Mouse (Mus musculus) heart, embryonic 11.5 days (tissue): ENCODE measurements around the gene Taf12. TPM values are rescaled to one million over a fixed set of nuclear protein-coding genes. Genes with fewer than 3 reads are reported as not detected.
A peak's percentile ranks its signal among the peaks of the same experiment; 100 is the strongest.
"Not testable (repeated sequence)": the region's sequence is repeated elsewhere in the genome, so short reads cannot be mapped to it uniquely, and the experiment has no call there.

Experiments used
- ATAC-seq: fragments of 200-750 bp; cut with Nextera tagmentation; replicated peaks from 2 replicates; pipeline ENCODE4 v1.8.0; 2017; ENCODE audit warnings: moderate library complexity; ENCODE audit not compliant: insufficient number of reproducible peaks, low FRiP score, low TSS enrichment
- H3K27ac ChIP-seq: fragments of 300-500 bp; sonication (generic); 2 replicates; pipeline ENCODE4 v1.5.1; 2014; ENCODE audit warnings: mild to moderate bottlenecking, low read depth, low read length
- H3K27me3 ChIP-seq: fragments of 300-500 bp; sonication (generic); 2 replicates; pipeline ENCODE4 v1.6.1; 2014; ENCODE audit warnings: mild to moderate bottlenecking, low read length, mixed read lengths; ENCODE audit not compliant: control insufficient read depth, insufficient read depth
- H3K36me3 ChIP-seq: fragments of 300-500 bp; sonication (generic); 2 replicates; pipeline ENCODE4 v1.6.1; 2014; ENCODE audit warnings: mild to moderate bottlenecking, low read length, moderate library complexity, mixed read lengths; ENCODE audit not compliant: control insufficient read depth, insufficient read depth
- H3K4me1 ChIP-seq: fragments of 300-500 bp; sonication (generic); 2 replicates; pipeline ENCODE4 v1.6.1; 2014; ENCODE audit warnings: low read length; ENCODE audit not compliant: control insufficient read depth, insufficient read depth
- H3K4me2 ChIP-seq: fragments of 300-500 bp; sonication (generic); 2 replicates; pipeline ENCODE4 v1.6.1; 2014; ENCODE audit warnings: mild to moderate bottlenecking, moderate library complexity
- H3K4me3 ChIP-seq: fragments of 300-500 bp; sonication (generic); 2 replicates; pipeline ENCODE4 v1.5.1; 2014; ENCODE audit warnings: low read depth, low read length
- H3K9ac ChIP-seq: fragments of 300-500 bp; sonication (generic); 2 replicates; pipeline ENCODE4 v1.6.1; 2014; ENCODE audit warnings: mild to moderate bottlenecking, low read depth, low read length, moderate library complexity
- H3K9me3 ChIP-seq: fragments of 300-500 bp; sonication (generic); replicated peaks from 2 replicates; pipeline ENCODE4 v1.6.1; 2016; ENCODE audit warnings: low read length; ENCODE audit not compliant: control insufficient read depth
- WGBS: fragments of 180-500 bp; shearing (Covaris S2); extraction: QIAGEN DNeasy Blood & Tissue Kit; methylation state at CpG from one replicate; pipeline ENCODE4 v1.1.7; 2014; ENCODE audit not compliant: insufficient replicate concordance; 5-methylcytosine and 5-hydroxymethylcytosine counted together
- polyA plus RNA-seq: library from polyadenylated mRNA; unstranded; fragments of >200 nt; fragmentation: Nextera tagmentation; extraction: Ambion mirVana; gene quantifications from 2 replicates; pipeline ENCODE4 v1.2.1, GENCODE M21; 2014

The Taf12 gene
- polyA plus RNA-seq, 1 experiment from 2014 or later, result 37.3 TPM

DNA sequence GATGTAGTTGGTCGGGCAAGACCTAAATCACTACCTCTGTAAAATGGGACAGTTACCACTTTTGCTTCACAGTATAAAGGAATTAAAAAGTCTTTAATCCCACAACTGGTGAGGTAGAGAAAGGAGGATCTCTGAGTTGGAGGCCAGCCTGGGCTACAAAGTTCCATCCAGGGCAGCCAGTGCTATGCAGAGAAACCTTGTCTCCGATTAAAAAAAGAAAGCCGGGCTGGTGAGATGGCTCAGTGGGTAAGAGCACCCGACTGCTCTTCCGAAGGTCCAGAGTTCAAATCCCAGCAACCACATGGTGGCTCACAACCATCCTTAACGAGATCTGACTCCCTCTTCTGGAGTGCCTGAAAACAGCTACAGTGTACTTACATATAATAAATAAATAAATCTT is 29.3 kb downstream of the Taf12 start:
- H3K4me3 ChIP-seq, result peak overlapping the region; percentile 53
- peak overlapping the region; percentile 73 for H3K9ac ChIP-seq
- H3K4me2 ChIP-seq, result peak overlapping the region; percentile 76
- not testable (repeated sequence) for H3K9me3 ChIP-seq, H3K27me3 ChIP-seq, H3K4me1 ChIP-seq, ATAC-seq, H3K27ac ChIP-seq, H3K36me3 ChIP-seq
- 35% methylated on average over 6 of the region's 6 CpGs for WGBS

DNA sequence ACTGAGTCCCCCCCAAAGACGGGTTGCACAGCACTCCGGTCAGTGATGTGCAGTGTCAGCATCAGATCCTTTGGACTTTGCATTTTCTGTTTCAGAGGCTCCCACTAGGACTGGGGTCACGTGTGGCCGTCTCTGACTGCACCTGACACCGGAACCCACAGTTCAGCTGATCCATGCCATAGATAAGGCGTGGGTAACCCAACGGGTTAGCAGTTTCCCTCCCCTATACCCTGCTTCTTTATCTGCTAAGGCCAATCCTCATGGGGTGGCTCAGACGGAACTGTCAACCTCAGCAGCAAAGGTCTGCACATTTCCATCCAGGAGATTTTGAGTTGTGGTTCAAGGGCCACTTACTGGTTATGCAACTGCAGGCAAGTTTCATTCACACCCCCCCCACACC is 31.1 kb downstream of the Taf12 start:
- no peak for ATAC-seq

DNA sequence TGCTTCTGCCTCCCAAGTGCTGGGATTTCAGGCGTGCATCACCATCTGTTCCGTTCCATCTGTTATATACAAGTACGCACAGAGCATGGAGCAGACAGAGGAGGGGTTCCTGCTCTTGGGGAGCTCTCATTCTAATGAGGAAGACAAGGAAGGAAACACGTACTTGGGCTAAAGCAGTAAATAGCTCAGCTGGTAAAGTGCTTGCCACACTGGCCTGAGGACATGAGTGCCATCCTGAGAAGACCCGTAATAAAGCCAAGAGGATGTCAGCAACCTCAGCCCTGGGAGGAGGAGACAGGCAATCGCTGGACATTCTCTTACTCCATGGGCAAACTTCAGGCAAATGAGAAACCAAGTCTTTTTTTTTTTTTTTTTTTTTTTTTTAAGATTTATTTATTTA is 31.8 kb downstream of the Taf12 start:
- Histone ChIP-seq H3K27me3 (no peaks in the 10 kb centered on the region), H3K27ac (no peak overlapping the region), H3K4me1 (peaks cover 17% of the 10 kb centered on the region), H3K4me2 (no peak overlapping the region), H3K9me3 (no peaks in the 10 kb centered on the region), H3K9ac (no peak overlapping the region), H3K36me3 (peaks cover 10% of the 10 kb centered on the region), H3K4me3 (no peak overlapping the region)
- ATAC-seq, result no peak
- 77% methylated on average over 6 of the region's 6 CpGs for WGBS

More for the DNA sequence above, 31.1 kb downstream of the Taf12 start:
- 73% methylated on average over 8 of the region's 8 CpGs for WGBS
- H3K27me3 ChIP-seq, result no peaks in the 10 kb centered on the region
- peaks cover 14% of the 10 kb centered on the region for H3K4me1 ChIP-seq
- H3K4me3 ChIP-seq, result no peak overlapping the region
- H3K27ac ChIP-seq, result no peak overlapping the region
- no peaks in the 10 kb centered on the region for H3K9me3 ChIP-seq
- H3K36me3 ChIP-seq, result peaks cover 4% of the 10 kb centered on the region
- H3K9ac ChIP-seq, result no peak overlapping the region
- no peak overlapping the region for H3K4me2 ChIP-seq

DNA sequence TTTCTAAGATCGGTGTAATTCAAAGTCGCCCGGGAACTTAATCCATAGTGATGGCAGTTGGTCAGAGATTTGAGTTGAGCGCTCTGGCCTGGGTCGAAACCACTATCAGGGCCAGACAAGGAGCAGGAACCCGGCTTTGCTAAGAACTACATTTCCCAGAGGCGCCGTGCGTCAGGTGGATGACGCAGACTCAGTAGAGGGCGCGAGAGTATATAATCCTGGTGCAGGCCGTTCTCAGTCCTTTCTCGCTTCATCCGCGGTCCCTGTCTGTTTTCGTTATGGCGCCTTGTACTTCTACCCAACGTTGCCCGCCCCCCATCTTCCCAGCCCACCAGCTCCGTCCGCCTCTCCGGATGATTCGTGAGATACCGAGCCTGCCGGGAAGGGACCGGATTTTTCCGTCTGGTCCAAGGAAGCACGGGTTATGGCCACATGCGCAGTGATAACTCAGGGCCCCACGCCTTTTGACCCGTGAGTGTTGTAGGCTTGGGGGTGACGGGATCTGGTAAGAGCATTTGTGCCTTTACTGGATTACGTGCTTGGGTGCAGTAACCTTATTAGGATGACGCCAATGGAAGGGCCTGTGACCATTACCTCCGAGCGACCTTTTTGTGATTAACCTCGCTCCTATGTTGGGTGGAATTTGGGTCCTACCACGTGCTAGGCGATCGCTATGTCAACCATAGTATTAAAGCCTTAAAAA is 34.4 kb downstream of the Taf12 start:
- no peaks in the 10 kb centered on the region for H3K27me3 ChIP-seq
- ATAC-seq, result peak; percentile 81
- peak overlapping the region; percentile 89 for H3K27ac ChIP-seq
- WGBS, result under 1% methylated on average over 41 of the region's 41 CpGs
- H3K4me3 ChIP-seq, result peak overlapping the region; percentile 81
- H3K36me3 ChIP-seq, result peaks cover 13% of the 10 kb centered on the region
- no peaks in the 10 kb centered on the region for H3K9me3 ChIP-seq
- peak overlapping the region; percentile 95 for H3K9ac ChIP-seq
- H3K4me2 ChIP-seq, result peak overlapping the region; percentile 93
- peaks cover 11% of the 10 kb centered on the region for H3K4me1 ChIP-seq

DNA sequence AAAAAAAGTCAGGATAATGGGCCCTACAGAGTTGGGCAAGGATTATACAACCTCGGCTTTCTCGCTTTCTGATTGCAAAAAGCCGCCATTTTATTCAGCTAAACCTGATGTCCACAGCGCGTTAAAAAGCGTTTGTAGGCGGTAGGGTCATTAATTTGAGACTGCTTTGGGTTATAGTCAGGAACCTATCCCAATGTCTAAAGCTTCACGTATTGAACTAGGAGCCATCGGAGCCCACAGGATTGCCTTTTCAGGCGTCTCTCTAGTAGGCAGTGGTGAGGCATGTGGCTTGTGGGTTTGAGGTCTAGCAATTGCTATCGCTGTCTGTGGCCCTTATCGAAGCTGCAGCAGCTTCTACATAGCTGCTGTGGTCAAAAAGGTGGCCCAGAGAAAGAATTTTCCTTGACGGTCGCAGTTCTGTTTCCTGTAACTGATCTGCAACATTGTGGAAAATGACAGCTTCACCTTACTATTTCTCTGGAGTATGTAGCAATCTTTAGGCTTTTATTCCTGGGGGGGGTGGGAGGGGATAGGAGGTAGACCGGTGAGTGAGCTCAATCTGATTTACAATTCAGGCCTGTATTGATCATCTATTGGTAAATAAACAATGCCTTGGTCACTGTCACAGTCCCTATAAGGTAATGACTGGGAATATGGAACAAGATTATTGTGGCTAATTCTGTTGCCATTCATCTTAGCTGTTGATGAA is 35.1 kb downstream of the Taf12 start:
- WGBS, result 1% methylated on average over 15 of the region's 15 CpGs
- no peaks in the 10 kb centered on the region for H3K9me3 ChIP-seq
- H3K27me3 ChIP-seq, result no peaks in the 10 kb centered on the region
- H3K4me2 ChIP-seq, result peak overlapping the region; percentile 93
- peaks cover 11% of the 10 kb centered on the region for H3K4me1 ChIP-seq
- H3K36me3 ChIP-seq, result peaks cover 20% of the 10 kb centered on the region
- no peak for ATAC-seq
- peak overlapping the region; percentile 81 for H3K4me3 ChIP-seq
- peak overlapping the region; percentile 95 for H3K9ac ChIP-seq
- H3K27ac ChIP-seq, result peak overlapping the region; percentile 89

DNA sequence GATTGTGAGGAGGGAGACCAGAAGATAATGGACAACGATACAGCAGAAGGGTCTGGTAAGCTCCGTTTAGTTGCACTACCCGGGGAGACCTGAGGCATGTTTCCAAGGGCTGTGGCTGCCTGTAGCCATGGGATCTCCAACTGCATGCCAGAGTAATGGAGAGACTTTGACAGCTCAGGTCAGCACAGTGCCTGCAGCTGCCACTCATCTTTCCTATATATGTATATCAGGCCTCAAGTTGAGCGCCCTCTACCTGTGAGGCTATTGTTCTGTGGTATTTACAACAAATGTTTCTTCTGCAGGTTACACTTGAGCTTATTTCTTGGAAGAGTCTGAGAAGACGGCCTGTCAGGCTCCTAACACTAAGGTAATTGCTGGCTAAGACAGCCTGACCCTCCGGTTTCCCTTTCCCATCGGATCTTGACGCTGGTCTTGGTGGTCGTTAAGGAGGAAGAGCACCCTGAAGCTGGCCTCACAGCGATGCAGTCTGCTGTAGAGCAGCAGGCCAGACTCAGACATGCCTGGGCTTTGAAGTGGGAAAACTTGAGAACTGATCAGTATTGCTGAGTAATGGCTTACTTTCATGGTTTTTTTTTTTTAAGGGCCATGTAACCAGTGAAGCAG is 35.8 kb downstream of the Taf12 start:
- H3K27ac ChIP-seq, result peak overlapping the region; percentile 89; the same call in 1 of the 2 replicates
- H3K36me3 ChIP-seq, result peaks cover 20% of the 10 kb centered on the region
- H3K4me3 ChIP-seq, result peak overlapping the region; percentile 81
- H3K9ac ChIP-seq, result peak overlapping the region; percentile 95
- ATAC-seq, result no peak
- no peaks in the 10 kb centered on the region for H3K9me3 ChIP-seq
- WGBS, result 31% methylated on average over 10 of the region's 10 CpGs
- H3K27me3 ChIP-seq, result no peaks in the 10 kb centered on the region
- peak overlapping the region; percentile 93 for H3K4me2 ChIP-seq
- peaks cover 11% of the 10 kb centered on the region for H3K4me1 ChIP-seq

DNA sequence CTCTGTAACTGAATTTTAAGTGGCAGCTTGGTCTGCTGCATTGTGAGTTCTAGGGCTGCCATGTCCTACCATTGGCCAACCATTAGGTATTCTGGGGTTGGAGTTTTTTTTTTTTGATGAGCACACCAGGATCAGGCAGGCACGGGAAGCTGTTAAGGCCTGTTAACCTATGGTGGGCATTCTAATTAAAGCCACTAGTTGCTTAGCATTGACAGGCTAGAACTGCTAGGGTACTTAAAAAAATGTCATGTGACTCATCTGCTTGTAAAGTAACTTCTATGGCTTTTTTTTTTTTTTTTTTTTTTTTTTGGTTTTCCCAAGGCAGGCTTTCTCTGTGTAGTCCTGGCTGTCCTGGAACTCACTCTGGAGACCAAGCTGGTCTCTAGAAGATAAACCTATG is 37.0 kb downstream of the Taf12 start:
- ATAC-seq, result no peak
- Histone ChIP-seq H3K9ac (no peak overlapping the region), H3K4me1 (peaks cover 11% of the 10 kb centered on the region), H3K4me3 (no peak overlapping the region), H3K27me3 (no peaks in the 10 kb centered on the region), H3K4me2 (no peak overlapping the region), H3K9me3 (no peaks in the 10 kb centered on the region), H3K36me3 (peaks cover 22% of the 10 kb centered on the region), H3K27ac (no peak overlapping the region)
- 50% methylated on average over 1 of the region's 1 CpGs for WGBS

DNA sequence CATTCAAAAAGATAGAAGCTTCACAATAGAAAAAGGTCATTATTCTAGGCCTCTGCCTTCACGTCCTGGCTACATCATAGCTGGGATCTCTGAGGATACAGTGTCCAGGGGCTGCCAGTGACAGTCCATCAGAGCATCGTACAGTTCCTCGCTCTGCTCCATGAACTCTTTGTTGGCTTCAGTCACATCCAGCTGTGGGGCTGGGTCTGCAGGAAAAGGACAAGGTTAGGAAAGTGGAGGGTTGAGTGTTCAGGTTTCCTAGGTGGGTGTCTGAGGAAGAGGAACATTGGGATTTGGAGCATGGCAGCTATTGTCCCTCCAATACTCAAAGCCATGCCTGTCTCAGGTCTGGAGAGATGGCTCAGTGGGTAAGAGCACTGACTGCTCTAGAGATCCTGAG is 37.6 kb downstream of the Taf12 start:
- Histone ChIP-seq H3K36me3 (peaks cover 25% of the 10 kb centered on the region), H3K9ac (no peak overlapping the region)
- WGBS, result 48% methylated on average over 3 of the region's 3 CpGs

More for the DNA sequence above, 37.6 kb downstream of the Taf12 start:
- H3K9me3 ChIP-seq, result no peaks in the 10 kb centered on the region
- H3K27ac ChIP-seq, result no peak overlapping the region
- H3K4me1 ChIP-seq, result peaks cover 11% of the 10 kb centered on the region
- no peak for ATAC-seq
- no peaks in the 10 kb centered on the region for H3K27me3 ChIP-seq
- H3K4me3 ChIP-seq, result no peak overlapping the region
- H3K4me2 ChIP-seq, result no peak overlapping the region
